ENCODE assay signal across 9 mouse cellular contexts in the genomic region with DNA sequence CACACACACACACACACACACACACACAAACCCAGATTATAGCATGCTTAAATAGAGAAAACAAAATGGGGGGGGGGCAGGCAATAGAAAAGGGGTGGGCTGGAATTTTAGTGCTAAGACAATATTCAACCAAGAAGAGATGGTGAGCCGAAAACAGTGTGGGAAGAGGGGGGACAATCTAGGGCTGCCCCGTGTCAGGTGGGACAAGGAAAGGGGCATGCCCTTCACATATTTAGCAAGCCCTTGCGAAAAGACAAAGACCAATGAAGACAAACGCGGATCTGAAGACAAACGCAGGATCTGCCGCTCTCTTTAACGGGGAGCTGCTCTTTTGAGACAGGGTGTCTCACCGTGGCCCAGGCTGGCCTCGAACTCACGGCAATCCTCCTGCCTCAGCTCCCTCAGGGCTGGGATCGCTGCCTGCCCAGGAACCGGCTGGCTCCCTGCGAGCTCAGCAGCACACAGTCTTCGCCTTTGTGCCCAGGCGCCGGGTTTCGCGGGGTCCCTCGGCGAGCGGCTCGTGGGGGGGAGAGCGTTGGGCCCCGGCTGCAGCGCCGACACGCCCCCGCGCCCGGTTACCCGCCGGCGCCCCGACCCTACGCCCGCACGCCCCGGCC. TPM values are rescaled to one million over a fixed set of nuclear protein-coding genes. Genes with fewer than 3 reads are reported as not detected.
DNase-seq lines count a peak whose midpoint lies in the region; ATAC-seq lines count a peak whose summit lies in the region.
"Had no signal": no experiment of that assay in that cellular context is flagged by ENCODE, and none has a peak within 500 bp of the region (broad histone marks: within the 10 kb centered on the region; RNA-seq: fewer than 3 reads in every experiment).

No protein-coding gene starts in this region.

- no peak overlapping the region for H3K27ac ChIP-seq in lung, embryonic 15.5 days
- peak overlapping the region; percentile 73 for H3K27ac ChIP-seq in forebrain, embryonic 12.5 days
- no peak overlapping the region for H3K27ac ChIP-seq in limb, embryonic 15.5 days

- no peaks in the 10 kb centered on the region for H3K9me3 ChIP-seq in lung, embryonic 15.5 days
- peaks cover 14% of the 10 kb centered on the region for H3K9me3 ChIP-seq in forebrain, embryonic 12.5 days
- H3K9me3 ChIP-seq in limb, embryonic 15.5 days, result 0 out of 2 replicates have a peak, but pooled peaks cover 4% of the 10 kb centered on the region

- peak; percentile 74 for DNase-seq in embryo, embryonic 10 days (ENCODE audit: low spot score)
- DNase-seq in embryo, embryonic 11 days, result no peak
- no peak for DNase-seq in lung, postnatal 4 days
- peak; percentile 10 for DNase-seq in splenic B cell, adult 2 months (ENCODE audit: low read depth, low spot score)
- DNase-seq in ovary, postnatal 36 days (ENCODE audit: low spot score), result no peak

- peak overlapping the region; percentile 40; the same call in 1 of the 2 replicates for H3K9ac ChIP-seq in lung, embryonic 15.5 days
- H3K9ac ChIP-seq in forebrain, embryonic 12.5 days, result peak overlapping the region; percentile 79
- H3K9ac ChIP-seq in limb, embryonic 15.5 days, result no peak overlapping the region

- peak; percentile 55; the same call in 1 of the 2 replicates for ATAC-seq in lung, embryonic 15.5 days (ENCODE audit: borderline replicate concordance, extremely low read depth, low FRiP score, low TSS enrichment)
- ATAC-seq in forebrain, embryonic 12.5 days (ENCODE audit: low FRiP score), result peak; percentile 85
- no peak for ATAC-seq in limb, embryonic 15.5 days (ENCODE audit: insufficient number of reproducible peaks, low FRiP score, low TSS enrichment, low read depth)

- peak overlapping the region; percentile 57 for H3K4me3 ChIP-seq in lung, embryonic 15.5 days
- H3K4me3 ChIP-seq in forebrain, embryonic 12.5 days (replicated peaks), result peak overlapping the region; percentile 79
- H3K4me3 ChIP-seq in limb, embryonic 15.5 days, result peak overlapping the region; percentile 59

- H3K36me3 ChIP-seq in lung, embryonic 15.5 days, result no peaks in the 10 kb centered on the region
- no peaks in the 10 kb centered on the region for H3K36me3 ChIP-seq in forebrain, embryonic 12.5 days (replicated peaks)
- H3K36me3 ChIP-seq in limb, embryonic 15.5 days, result no peaks in the 10 kb centered on the region
- H3K36me3 ChIP-seq in splenic B cell, adult 2 months (ENCODE audit: control insufficient read depth, insufficient read depth, low read length, poor library complexity, severe bottlenecking), result no peaks in the 10 kb centered on the region

- no peaks in the 10 kb centered on the region for H3K4me1 ChIP-seq in lung, embryonic 15.5 days
- peaks cover 16% of the 10 kb centered on the region for H3K4me1 ChIP-seq in forebrain, embryonic 12.5 days
- peaks cover 9% of the 10 kb centered on the region; the same call in 1 of the 2 replicates for H3K4me1 ChIP-seq in limb, embryonic 15.5 days

- WGBS in lung, embryonic 15.5 days, result 3% methylated on average over 30 of the region's 39 CpGs
- 2% methylated on average over 38 of the region's 39 CpGs for WGBS in forebrain, embryonic 12.5 days
- WGBS in limb, embryonic 15.5 days, result 2% methylated on average over 38 of the region's 39 CpGs

- H3K27me3 ChIP-seq in lung, embryonic 15.5 days, result no peaks in the 10 kb centered on the region
- no peaks in the 10 kb centered on the region for H3K27me3 ChIP-seq in forebrain, embryonic 12.5 days
- 0 out of 2 replicates have a peak, but pooled peaks cover 2% of the 10 kb centered on the region for H3K27me3 ChIP-seq in limb, embryonic 15.5 days
- peaks cover 6% of the 10 kb centered on the region for H3K27me3 ChIP-seq in splenic B cell, adult 2 months (ENCODE audit: control insufficient read depth, insufficient read depth, low read length, poor library complexity, severe bottlenecking)

- peak overlapping the region; percentile 87 for H3K4me2 ChIP-seq in lung, embryonic 15.5 days
- H3K4me2 ChIP-seq in forebrain, embryonic 12.5 days, result peak overlapping the region; percentile 58
- H3K4me2 ChIP-seq in limb, embryonic 15.5 days, result peak overlapping the region; percentile 81

RNA-seq across cellular contexts. Expression of gene Elovl2, which starts 0.4 kb away (rescaled TPM):
- 3.5 and 4.3 TPM in 2 replicates for polyA plus RNA-seq in lung, embryonic 15.5 days (2015; fragmentation: Nextera tagmentation; extraction: Ambion mirVana)
- 51.6 and 61.4 TPM in 2 replicates for polyA plus RNA-seq in forebrain, embryonic 12.5 days (2016; fragmentation: Nextera tagmentation; extraction: Ambion mirVana)
- 1.8 and 2.3 TPM in 2 replicates for polyA plus RNA-seq in limb, embryonic 15.5 days (2015; fragmentation: Nextera tagmentation; extraction: Ambion mirVana)
- polyA plus RNA-seq: C2C12 had no signal

RNA-seq across cellular contexts. Expression of gene Smim13, which starts 29.8 kb away (rescaled TPM):
- 11.8 and 12.7 TPM in 2 replicates for polyA plus RNA-seq in lung, embryonic 15.5 days (2015; fragmentation: Nextera tagmentation; extraction: Ambion mirVana)
- polyA plus RNA-seq in forebrain, embryonic 12.5 days (2016; fragmentation: Nextera tagmentation; extraction: Ambion mirVana), result 19.4 and 20.3 TPM in 2 replicates
- 13.3 and 15.0 TPM in 2 replicates for polyA plus RNA-seq in limb, embryonic 15.5 days (2015; fragmentation: Nextera tagmentation; extraction: Ambion mirVana)

RNA-seq across cellular contexts. Expression of gene Gm17364, which starts 54.0 kb away (rescaled TPM):
- not detected in 2 replicates for polyA plus RNA-seq in lung, embryonic 15.5 days (2015; fragmentation: Nextera tagmentation; extraction: Ambion mirVana)
- not detected in 2 replicates for polyA plus RNA-seq in forebrain, embryonic 12.5 days (2016; fragmentation: Nextera tagmentation; extraction: Ambion mirVana)
- polyA plus RNA-seq in limb, embryonic 15.5 days (2015; fragmentation: Nextera tagmentation; extraction: Ambion mirVana), result not detected in 2 replicates
- polyA plus RNA-seq: C2C12 had no signal

Comparison
In these comparisons a context has a peak if more than half of its experiments do, and no peak if none do; other contexts are left out.
1. DNase-seq: peak in embryo, embryonic 10 days (single experiment) and splenic B cell, adult 2 months (single experiment); none in embryo, embryonic 11 days (single experiment), lung, postnatal 4 days (0 of 2) and ovary, postnatal 36 days (single experiment).
2. Peak in every context shown above with its lines, with median percentiles within 50 percentile points of each other: H3K4me2 ChIP-seq and H3K4me3 ChIP-seq.